Mouse (Mus musculus): ENCODE results near the gene Olfr729. TPM values are rescaled to one million over a fixed set of nuclear protein-coding genes. Genes with fewer than 3 reads are reported as not detected.

Gene Olfr729
- not detected in 2 replicates for polyA plus RNA-seq (2015; fragmentation: Nextera tagmentation; extraction: Ambion mirVana)

- Histone ChIP-seq H3K4me1 (no peaks in the 10 kb centered on the region), H3K4me2 (no peak within 1 kb of the TSS), H3K9me3 (no peaks in the 10 kb centered on the region), H3K36me3 (no peaks in the 10 kb centered on the region), H3K27ac (no peak within 1 kb of the TSS), H3K4me3 (no peak within 1 kb of the TSS), H3K27me3 (no peaks in the 10 kb centered on the region), H3K9ac (no peak within 1 kb of the TSS)
- no peak for ATAC-seq (ENCODE audit: insufficient number of reproducible peaks, low FRiP score, low TSS enrichment, low read depth)
These were observed at the start of gene Olfr729 for GRCm38 (mm10) chr14:50152810-50153209. TSS of gene Olfr729 (minus strand) at chr14:50152910.

- no peaks in the 10 kb centered on the region for H3K27me3 ChIP-seq
- 61% methylated on average over 1 of the region's 1 CpGs for WGBS
- ATAC-seq (ENCODE audit: insufficient number of reproducible peaks, low FRiP score, low TSS enrichment, low read depth): no peak
- H3K27ac ChIP-seq: no peak within 1 kb of the TSS
- no peak within 1 kb of the TSS for H3K4me3 ChIP-seq
- no peak within 1 kb of the TSS for H3K4me2 ChIP-seq
- no peaks in the 10 kb centered on the region for H3K4me1 ChIP-seq
- H3K9ac ChIP-seq: no peak within 1 kb of the TSS
- H3K36me3 ChIP-seq: no peaks in the 10 kb centered on the region
- H3K9me3 ChIP-seq: no peaks in the 10 kb centered on the region
These were observed 35.4 kb upstream of the Olfr729 start, which contains the start of gene Olfr730 for GRCm38 (mm10) chr14:50188098-50188497. TSS of gene Olfr730 (minus strand) at chr14:50188198.

- Histone ChIP-seq H3K27me3 (no peaks in the 10 kb centered on the region), H3K9me3 (no peaks in the 10 kb centered on the region), H3K4me2 (no peak within 1 kb of the TSS), H3K27ac (no peak within 1 kb of the TSS), H3K9ac (no peak within 1 kb of the TSS), H3K4me3 (no peak within 1 kb of the TSS), H3K36me3 (no peaks in the 10 kb centered on the region), H3K4me1 (no peaks in the 10 kb centered on the region)
- ATAC-seq (ENCODE audit: insufficient number of reproducible peaks, low FRiP score, low TSS enrichment, low read depth): no peak
- 65% methylated on average over 5 of the region's 5 CpGs for WGBS
These were observed 10.1 kb downstream of the Olfr729 start, which contains the start of gene Olfr728 for GRCm38 (mm10) chr14:50142580-50142979. TSS of gene Olfr728 (minus strand) at chr14:50142680.

- H3K27ac ChIP-seq: no peak within 1 kb of the TSS
- no peak within 1 kb of the TSS for H3K9ac ChIP-seq
- no peaks in the 10 kb centered on the region for H3K27me3 ChIP-seq
- no peaks in the 10 kb centered on the region for H3K9me3 ChIP-seq
- no peaks in the 10 kb centered on the region for H3K36me3 ChIP-seq
- H3K4me3 ChIP-seq: no peak within 1 kb of the TSS
- no peaks in the 10 kb centered on the region for H3K4me1 ChIP-seq
- 79% methylated on average over 1 of the region's 1 CpGs for WGBS
- no peak for ATAC-seq (ENCODE audit: insufficient number of reproducible peaks, low FRiP score, low TSS enrichment, low read depth)
- no peak within 1 kb of the TSS for H3K4me2 ChIP-seq
These were observed 29.8 kb downstream of the Olfr729 start, which contains the start of gene Olfr727 for GRCm38 (mm10) chr14:50122886-50123285. TSS of gene Olfr727 (plus strand) at chr14:50123186.

Other genes starting within 250 kb of the Olfr729 start
- not detected in 2 replicates for gene Olfr723, start 221.1 kb downstream of the Olfr729 start, polyA plus RNA-seq (2015; fragmentation: Nextera tagmentation; extraction: Ambion mirVana)
- gene Olfr724, start 189.6 kb downstream of the Olfr729 start, polyA plus RNA-seq (2015; fragmentation: Nextera tagmentation; extraction: Ambion mirVana): not detected in 2 replicates
- not detected in 2 replicates for gene Olfr725, start 112.5 kb downstream of the Olfr729 start, polyA plus RNA-seq (2015; fragmentation: Nextera tagmentation; extraction: Ambion mirVana)
- gene Olfr726, start 62.0 kb downstream of the Olfr729 start, polyA plus RNA-seq (2015; fragmentation: Nextera tagmentation; extraction: Ambion mirVana): not detected in 2 replicates
- gene Olfr727, start 29.7 kb downstream of the Olfr729 start, polyA plus RNA-seq (2015; fragmentation: Nextera tagmentation; extraction: Ambion mirVana): not detected in 2 replicates
- gene Olfr728, start 10.2 kb downstream of the Olfr729 start, polyA plus RNA-seq (2015; fragmentation: Nextera tagmentation; extraction: Ambion mirVana): not detected in 2 replicates
- gene Olfr730, start 35.3 kb upstream of the Olfr729 start, polyA plus RNA-seq (2015; fragmentation: Nextera tagmentation; extraction: Ambion mirVana): not detected in 2 replicates
- not detected in 2 replicates for gene Olfr731, start 89.0 kb upstream of the Olfr729 start, polyA plus RNA-seq (2015; fragmentation: Nextera tagmentation; extraction: Ambion mirVana)
- gene Olfr732, start 131.3 kb upstream of the Olfr729 start, polyA plus RNA-seq (2015; fragmentation: Nextera tagmentation; extraction: Ambion mirVana): not detected in 2 replicates
- not detected in 2 replicates for gene Olfr733, start 148.6 kb upstream of the Olfr729 start, polyA plus RNA-seq (2015; fragmentation: Nextera tagmentation; extraction: Ambion mirVana)
- gene Olfr734, start 173.9 kb upstream of the Olfr729 start, polyA plus RNA-seq (2015; fragmentation: Nextera tagmentation; extraction: Ambion mirVana): not detected in 2 replicates
- not detected in 2 replicates for gene Olfr735, start 196.0 kb upstream of the Olfr729 start, polyA plus RNA-seq (2015; fragmentation: Nextera tagmentation; extraction: Ambion mirVana)
- not detected in 2 replicates for gene Tlr11, start 205.0 kb upstream of the Olfr729 start, polyA plus RNA-seq (2015; fragmentation: Nextera tagmentation; extraction: Ambion mirVana)
- not detected in 2 replicates for gene Olfr736, start 228.3 kb upstream of the Olfr729 start, polyA plus RNA-seq (2015; fragmentation: Nextera tagmentation; extraction: Ambion mirVana)